Mouse (Mus musculus) heart, postnatal 0 days (tissue): ENCODE measurements around the gene Hyal4.

ENCODE experiments used
- CTCF ChIP-seq: IDR thresholded peaks from 2 replicates; pipeline ENCODE4 v1.5.1; 2016; ENCODE audit warnings: antibody characterized with exemption, control low read depth, low read depth
- EP300 ChIP-seq: IDR thresholded peaks from 2 replicates; pipeline ENCODE4 v1.6.1; 2016; ENCODE audit warnings: antibody characterized with exemption, low read depth

GRCm38 (mm10) chr6:24748029-24748428 lies at the start of gene Hyal4:
- TF ChIP-seq CTCF (no peak), EP300 (no peak)
